Mouse (Mus musculus): Measurements from ENCODE around the gene Fstl3. TPM values are rescaled to one million over a fixed set of nuclear protein-coding genes. Genes with fewer than 3 reads are reported as not detected.

The Fstl3 gene
- total RNA-seq, 2 experiments from 2014 or later: 2.0 to 2.1 TPM

DNA sequence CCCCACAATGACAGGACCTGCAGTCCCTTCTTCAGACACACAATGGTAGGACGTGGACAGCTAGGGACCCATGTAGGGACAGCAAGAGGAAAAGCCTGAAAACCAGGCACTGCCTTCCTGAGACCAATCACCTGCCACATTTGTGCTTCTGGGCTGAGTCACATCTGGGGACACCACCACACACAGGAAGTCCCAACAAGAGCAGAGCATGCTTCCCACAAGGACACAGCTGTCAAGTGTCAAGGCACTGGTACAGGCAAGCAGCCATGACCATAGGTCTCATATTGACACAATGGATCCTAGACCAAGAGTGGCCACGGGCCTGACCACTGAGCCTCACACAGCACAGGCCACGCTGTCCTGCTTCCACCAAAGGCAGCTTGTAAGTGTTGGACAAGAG, 14.2 kb upstream of the Fstl3 start:
- no peak for DNase-seq

DNA sequence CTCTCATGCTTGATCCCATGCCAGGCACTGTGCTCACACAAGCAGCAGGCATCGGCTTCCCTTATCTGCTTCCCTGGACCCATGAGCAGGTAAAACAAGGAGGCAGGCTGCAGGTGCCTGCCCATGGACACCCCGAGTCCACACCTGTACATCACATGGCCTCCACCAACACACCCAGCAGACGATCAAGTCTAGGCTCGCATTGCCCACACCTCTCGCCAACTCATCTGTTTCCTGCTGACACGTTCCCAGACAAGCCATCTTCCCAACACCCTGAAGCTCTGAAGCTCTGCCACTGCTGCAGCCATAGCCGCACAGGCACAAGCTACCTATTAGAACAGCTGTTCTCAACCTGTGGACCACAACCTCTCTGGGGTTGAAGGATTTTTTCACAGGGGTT, 12.8 kb upstream of the Fstl3 start:
- DNase-seq: no peak

DNA sequence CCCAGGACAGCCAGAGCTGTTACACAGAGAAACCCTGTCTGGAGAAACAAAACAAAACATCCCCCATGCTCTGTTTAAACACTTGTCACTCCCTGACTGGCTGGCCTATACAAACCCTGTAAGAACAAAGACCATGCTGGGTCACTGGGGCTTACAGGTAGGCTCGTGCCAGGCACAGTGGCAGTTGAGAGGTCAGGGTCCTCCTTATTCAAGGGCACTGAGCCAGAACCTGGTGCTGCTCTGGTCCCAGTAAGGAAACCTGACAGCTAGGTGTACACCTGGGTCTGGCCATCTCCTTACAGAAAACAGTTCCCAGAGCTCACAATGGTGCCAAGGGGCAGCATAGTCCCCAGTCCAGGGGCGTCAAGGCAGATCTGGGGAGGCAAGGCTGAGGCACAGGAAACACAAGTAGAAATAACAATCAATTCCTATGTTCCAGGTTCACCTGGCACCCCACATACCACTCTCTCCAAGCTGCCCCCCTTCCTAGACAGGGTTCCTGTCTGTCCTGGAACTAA, 11.8 kb upstream of the Fstl3 start:
- DNase-seq: no peak

DNA sequence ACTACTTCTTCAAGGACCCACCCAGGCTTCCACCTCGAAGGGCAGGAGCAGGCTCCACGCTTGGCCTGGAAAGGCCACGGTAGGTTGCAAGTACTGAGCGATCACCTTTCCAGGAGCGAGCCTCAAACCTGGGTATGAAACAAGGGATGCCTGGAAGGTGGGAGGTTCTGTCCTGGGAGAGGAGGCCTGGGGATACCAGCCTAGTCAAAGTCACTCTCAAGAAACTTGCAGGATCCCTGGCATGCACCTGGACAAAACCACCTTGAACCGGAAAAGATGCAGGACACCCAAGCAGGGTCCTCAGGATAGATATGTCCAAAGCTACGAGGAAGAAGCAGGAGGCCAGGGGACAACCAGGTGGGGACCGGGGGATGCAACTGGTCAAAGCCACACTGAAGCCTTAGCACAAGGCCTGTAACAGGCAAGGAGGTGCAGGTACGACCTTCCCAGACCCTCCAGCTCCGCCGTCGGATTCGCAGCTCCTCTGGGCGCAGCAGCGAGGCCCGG, 11.0 kb upstream of the Fstl3 start:
- no peak for DNase-seq

DNA sequence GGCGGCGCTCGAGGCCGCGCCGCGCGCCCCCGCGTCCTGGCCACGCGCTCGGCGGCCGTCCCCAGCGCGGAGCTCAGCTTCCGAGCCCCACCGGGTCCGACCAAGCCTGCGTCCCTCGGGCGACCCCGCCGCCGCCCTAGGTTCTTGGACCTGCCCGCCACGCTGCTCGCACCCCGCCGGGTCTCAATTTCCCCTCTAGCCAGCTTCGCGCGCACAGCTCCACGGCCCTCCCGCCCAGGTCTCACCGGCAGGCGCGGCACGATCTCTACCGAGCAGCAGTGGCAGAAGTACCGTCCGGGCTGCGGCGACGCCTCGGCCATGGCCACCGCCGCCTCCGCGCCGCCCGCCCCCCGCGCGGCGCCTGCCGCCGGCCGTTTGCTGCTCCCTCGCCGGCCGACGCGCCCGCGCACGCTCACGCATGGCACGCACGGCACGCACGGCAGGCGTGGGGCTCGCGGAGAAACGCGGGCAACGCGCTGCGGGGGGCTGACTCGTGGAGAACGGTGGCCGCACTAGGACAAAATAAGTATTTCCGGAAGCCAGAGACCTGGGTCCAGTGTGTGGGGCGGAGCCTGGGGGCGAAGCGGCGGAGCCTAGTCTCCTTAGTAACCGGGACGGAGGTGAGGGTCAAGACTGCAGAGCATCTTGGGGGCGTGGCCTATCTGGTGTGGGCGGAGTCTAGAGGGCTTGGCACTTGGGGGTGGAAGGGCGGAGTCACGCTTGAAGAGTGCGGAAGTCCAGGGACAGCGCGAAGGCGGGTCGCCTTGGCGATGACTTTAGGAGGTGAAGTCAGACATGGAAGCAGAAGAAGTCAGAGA, 10.4 kb upstream of the Fstl3 start, which contains the start of gene Rnf126:
TSS of gene Rnf126 (minus strand) at position 445 of the 818 bp plus-strand sequence.
- peak; percentile 99 for DNase-seq

DNA sequence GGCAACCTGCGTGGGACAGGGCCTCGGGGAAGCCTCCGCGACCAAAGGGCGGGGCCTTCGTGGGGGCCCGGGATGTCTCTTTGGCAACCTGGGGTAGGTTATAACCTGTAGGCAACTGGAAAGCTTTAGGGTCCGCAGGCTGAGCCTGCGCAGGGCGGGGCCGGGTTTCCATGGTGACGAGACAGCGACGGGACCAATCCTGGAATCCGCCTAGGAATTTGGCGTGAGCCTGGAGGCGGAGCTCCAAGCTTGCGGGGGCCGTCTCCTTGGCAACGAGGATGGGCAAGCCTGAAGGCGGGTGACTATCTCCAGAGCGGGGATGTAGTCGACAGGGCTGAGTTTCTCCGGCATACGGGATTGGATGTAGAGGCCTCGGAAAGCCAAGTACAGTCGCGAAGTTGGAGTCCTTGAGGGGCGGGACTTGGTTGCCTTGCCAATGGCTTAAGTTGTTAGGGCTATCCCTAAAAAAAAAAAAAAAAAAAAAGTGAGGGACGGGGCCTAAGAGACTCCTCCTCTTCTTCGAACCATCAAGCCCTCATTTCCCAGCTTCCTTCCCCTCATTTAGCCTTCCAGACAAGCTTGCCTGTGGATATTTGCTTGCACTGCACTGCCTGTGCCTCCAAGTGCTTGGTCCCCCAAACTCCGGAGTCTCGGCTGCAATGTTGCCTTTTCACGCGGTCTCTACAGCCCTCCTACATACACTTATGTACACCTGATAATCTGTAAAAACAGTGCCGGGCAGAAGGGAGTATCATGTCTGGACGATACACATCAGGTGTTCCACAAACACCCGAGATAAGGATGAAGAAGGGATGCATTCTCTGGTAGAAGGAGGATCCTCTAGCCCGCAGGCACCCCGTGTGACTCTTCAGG, 9.5 kb upstream of the Fstl3 start:
- DNase-seq: peak; percentile 90

DNA sequence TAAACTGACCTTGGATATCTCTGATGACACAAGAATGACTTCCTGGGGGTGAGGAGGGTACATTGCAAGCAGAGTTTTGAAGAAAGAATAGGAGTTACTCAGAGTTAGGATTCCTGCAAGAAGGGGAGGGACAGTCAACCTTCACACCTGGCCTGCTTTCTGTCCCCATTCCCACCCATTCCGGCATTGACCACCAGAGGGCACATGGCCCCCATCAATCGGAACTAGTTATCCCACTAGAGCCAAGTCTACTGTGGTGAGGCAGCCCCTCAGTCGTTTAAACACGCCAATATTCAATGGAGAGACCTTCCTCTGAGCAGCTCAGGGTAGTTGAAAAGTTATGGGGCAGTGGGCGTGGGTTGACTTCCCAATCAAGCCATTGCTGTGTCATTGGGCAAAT, 8.7 kb upstream of the Fstl3 start:
- peak; percentile 53 for DNase-seq

DNA sequence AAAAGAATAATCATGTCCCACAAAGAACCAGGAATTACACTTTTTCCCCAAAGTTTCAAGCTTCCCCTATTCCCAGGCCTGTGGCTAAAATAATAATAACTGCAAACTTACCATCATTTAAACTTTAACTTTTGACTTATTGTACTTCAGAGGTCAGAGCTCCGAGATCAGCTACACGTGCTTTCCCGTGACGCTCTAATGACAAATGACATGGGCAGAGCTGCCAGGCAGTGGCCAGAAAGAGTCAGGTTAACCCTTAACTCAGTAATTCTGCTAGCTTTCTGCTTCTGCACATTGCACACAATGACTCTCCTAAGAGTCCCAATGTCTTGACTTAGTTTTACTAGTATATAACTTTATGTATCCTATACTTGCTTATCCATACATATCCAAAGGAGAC, 7.7 kb upstream of the Fstl3 start:
- DNase-seq: no peak

DNA sequence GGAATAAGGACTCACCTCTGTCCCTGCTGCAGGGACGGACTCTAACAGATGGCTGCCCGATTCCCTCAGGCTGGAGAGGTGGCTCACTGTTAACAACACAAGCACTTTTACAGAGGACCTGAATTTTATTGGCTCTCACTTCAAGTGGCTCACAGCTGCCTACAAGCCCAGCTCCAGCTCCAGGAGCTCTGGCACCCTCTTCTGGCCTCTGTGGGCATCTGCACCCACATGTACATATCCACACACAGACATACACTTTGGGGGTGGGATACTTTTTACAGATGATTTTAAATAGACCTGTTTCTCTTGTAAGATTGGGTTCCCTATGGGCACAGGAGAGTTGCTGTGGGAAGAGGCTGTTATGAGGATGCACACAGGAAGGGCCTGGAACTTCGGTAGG, 4.8 kb upstream of the Fstl3 start:
- no peak for DNase-seq

DNA sequence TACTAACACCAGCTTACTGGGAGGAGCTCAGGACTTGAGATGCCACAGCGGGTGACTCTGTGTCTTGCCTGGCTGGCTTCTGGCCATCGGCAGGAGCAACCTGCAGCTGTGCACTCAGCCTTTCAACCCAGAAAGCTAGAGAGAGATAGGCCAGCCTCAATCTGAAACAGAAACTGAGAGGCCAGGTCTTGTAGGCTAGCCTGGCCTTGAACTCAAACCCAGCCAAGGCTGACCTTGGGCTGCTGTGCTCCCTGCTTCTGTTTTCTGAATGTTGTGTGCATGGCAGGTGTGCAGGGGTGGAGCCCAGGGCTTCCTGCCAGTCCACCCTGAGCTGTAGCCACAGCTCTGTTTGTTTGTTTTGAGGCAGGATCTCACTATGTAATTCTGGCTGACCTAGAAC, 3.9 kb upstream of the Fstl3 start:
- DNase-seq: no peak

DNA sequence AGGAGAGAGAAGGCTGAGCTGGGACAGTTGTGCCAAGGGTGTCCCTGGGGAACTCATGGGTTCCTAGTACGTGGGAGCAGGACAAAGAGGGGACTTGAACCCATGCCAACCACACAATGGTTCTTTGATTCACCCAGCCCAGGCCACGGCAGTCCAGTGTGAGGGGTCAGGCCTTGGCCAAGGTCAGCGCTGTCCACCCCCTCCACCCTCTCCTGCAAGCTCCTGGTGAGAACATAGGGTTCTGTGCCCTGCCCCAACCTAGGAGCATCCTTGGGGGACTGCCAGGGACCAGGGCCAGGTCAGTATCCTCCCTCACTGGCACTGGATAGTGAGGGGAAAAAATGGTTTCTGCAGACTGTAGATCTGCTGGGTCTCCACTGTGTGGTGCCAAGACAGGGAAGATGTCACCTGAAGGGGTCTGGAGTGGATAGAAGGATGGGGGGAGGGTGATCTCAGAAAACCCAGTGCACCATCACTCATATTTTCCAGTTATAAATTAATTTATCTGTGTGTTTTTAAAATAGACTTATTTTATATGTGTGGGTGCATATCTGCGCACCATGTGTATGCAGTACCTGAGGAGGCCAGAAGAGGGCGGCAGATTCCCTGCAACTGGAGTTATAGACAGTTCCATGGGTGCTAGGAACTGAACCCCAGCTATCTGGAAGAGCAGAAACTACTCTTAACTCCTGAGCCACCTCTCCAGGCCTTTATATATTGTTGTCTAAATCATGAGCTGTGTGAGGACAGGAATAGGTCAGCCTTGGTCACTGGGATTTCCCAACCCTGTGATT, 2.4 kb upstream of the Fstl3 start:
- no peak for DNase-seq

DNA sequence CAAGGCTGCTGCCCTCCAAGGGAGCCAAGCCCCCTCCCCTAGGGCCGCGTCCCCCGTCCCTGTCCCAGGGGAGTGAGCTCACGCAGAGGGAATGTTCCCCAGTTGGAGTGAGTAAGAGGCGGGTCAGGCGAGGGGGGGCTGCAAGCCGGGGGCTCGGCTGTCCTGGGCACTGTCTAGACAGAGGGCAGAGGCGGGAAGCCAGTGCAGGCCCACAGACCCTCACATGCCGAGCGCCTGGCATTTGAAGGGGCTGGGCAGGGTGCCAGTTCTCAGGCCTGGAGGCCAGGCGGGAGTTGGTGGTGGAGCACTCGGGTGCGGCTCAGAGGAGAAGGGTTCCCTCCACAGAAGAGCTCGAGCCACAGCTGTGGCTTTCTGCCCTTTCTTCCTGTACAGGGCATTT, 934 bp downstream of the Fstl3 start:
- no peak for DNase-seq

DNA sequence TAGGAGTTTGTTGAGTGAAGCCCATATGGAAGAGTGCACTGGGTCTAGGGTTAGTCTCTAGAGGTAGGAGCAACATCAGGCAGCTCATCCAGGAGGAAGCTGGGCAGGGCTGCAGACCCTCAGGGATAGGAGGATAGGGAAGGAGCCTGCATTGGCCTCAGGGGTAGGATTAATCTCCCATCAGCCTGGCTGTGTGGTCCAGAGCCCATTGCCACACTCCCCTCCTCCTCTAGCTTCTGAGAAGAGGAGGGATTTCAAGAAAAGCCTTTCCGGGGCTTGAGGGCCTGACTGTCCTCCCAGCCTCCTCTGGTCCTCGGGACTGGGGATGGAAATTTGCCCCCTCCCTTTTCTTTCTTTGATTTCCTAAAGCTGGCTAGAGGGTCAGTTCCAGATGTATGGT, 2.1 kb downstream of the Fstl3 start:
- no peak for DNase-seq

DNA sequence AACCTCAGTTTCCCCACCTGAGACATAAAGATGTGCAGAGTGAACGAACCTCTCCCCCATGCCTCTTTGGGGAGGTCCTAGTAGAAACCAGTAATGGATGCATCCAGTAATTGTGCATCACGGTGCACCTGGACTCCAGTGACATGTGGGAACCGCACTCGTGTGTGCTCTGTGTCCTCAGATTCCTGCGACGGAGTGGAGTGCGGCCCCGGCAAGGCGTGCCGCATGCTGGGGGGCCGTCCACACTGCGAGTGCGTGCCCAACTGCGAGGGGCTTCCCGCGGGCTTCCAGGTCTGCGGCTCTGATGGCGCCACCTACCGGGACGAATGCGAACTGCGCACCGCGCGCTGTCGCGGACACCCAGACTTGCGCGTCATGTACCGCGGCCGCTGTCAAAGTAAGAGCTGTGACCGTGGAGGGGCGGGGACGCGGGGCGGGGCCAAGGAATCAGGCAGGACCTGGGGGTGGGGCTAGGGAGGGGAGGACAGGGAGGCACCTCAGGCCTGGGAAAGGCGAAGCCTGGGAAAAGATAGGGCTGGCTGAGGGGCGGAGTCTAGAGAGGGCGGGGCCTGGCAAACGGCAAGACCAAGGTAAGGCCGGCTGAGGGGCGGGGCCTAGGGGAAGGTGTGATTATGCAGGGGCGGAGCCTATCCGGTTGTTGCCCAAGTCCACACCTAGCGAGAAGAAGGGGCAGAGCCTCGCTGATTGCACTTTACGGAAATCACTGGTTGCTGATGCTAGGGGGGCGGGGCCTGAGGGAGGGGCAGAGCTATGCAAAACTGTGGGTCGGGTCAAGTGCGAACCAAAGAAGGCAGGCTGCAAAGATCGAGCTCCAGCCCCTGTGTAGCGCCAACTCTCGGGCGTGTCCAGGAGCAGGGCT, 3.0 kb downstream of the Fstl3 start:
- DNase-seq: peak; percentile 96

DNA sequence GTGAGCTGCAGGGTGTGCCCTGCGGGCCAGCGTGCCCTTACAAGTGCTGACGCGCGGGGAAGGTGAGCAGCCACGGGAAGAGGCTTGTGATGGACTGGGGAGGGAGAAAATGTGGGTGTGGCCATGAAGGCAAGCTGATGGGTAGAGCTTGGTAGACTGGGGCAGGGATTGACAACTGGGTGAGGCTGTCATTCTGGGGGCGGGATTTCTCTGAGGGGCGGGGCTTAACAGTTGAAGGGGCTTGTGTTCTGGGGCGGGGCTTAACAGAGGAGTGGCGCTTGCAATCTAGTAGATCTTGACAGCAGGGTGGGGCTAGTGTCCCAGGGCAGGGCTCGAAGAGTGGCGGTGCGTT, 3.6 kb downstream of the Fstl3 start:
- DNase-seq: no peak

DNA sequence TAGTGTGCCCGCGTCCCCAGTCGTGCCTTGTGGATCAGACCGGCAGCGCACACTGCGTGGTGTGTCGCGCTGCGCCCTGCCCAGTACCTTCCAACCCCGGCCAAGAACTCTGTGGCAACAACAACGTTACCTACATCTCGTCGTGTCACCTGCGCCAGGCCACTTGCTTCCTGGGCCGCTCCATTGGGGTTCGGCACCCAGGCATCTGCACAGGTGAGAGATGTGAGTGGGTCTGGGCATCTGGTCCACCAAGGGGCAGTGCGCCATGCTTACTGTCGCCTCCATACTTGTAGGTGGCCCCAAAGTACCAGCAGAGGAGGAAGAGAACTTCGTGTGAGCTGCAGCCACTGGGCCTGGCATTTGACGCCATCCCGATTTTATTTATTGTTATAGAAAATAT, 4.1 kb downstream of the Fstl3 start:
- no peak for DNase-seq

DNA sequence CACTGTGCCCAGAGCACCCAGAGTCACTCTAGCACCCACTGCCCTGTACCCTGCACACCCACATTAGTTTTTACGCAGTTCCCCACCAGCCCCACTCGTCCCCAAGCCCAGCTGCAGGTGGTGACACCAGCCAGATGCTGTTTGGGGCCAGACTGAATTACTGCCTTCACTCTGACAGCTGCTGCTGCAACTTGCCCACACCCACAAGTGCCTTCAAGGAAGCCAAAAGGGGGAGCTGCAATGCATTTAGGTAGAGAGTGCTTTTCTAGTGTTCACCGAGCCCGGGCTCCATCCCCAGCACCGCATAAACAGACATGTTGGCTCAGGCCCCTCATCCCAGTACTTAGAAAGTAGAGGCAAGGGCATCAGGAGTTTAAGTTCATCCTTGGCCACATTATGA, 4.9 kb downstream of the Fstl3 start:
- DNase-seq: no peak

DNA sequence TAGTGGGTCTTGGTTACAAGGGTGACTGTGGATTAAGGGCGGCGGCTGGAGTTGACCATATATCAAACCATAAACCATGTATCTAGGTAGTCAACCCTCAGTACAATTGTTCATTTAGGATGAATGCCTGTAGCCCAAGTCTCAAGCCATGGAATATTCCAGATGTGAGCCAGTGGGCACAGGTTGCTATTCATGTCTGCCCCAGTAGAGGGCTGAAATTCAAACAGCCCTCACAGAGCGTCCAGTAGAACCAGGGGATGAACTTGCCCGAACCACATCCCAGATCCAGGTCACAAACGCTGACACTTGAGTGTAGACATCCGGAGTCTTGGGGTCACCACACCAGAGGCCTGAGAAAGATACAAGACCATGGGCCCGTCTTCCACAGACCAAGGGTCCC, 6.0 kb downstream of the Fstl3 start:
- no peak for DNase-seq

DNA sequence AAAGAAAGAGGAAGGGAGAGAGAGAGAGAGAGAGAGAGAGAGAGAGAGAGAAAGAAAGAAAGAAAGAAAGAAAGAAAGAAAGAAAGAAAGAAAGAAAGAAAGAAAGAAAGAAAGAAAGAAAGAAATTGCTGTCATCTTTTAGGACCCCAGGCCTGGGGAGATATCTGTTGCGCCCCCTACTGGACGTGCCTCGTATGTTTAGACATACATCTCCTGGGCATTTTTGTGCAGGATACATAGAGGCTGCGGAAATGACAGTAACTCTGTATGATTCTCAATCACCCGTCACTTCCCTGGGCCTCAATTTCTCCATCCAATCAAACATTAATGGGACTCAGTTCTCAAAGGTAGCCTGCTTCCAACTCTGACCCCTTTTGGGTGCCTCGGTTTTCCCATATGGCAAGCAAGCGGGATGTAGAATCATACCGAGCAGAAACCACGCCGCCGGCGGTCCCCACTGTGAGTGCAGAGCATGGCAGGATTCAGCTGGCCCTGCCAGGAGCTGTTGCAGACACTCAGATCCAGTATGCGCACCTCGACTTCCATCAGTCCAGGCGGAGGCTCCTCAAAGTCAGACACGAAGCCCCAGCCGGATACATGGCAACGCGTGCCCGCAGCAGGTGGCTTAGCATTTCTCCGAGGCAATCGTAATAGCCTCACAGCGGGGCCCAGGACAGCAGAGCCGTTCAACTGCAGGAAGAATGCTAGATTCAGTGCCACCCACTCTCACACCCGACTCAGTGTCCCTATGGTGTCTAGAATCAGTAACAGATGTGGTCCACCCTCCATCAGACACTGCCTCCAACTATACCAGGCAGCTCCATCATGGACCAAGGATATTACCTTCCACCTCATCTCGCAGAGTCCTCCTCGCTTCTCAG, 7.1 kb downstream of the Fstl3 start:
- DNase-seq: no peak
